Mouse (Mus musculus): Measurements from ENCODE around the gene Arsg. TPM values are rescaled to one million over a fixed set of nuclear protein-coding genes. Genes with fewer than 3 reads are reported as not detected.
A peak's percentile ranks its signal among the peaks of the same experiment; 100 is the strongest.
"Not testable (repeated sequence)": the region's sequence is repeated elsewhere in the genome, so short reads cannot be mapped to it uniquely, and the experiment has no call there.

Arsg gene
- polyA plus RNA-seq, 1 experiment from 2014 or later = 6.2 TPM

DNA sequence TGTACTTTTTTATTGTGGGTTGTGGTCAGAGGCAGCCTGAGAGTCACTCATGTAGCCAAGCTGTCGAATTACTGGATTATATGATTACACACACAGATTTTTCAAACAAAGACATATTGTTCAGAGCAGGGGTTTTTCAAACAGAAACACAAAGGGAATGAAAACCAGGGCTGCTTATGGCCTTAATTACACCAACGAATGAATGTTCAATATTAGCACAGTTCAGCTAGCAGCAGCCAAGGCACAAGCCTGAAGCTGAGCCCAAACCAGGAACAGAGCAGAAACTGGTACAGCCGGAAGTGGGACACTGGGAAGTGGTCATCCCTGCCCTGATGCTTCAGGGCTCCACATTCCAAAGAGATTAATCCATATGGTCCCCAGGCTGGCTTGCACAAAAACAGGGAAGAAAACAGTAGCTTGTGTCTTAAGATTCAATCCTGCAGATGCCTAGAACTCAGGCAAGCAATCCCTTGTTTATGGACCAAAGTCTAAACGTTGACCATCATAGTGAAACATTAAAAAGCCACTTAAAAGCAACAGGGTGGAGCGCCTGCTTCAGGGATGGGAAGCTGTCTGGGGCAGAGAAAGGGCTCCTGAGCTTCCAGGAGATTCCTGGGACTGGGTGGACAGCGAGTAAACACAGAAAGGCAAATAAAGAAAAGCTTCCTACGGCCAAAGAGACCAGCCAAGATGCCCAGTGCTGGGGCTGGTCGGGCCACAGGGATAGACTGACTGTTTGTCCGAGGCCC is 137.0 kb downstream of the Arsg start:
- ATAC-seq = no peak
- H3K27me3 ChIP-seq (replicated peaks; ENCODE audit: control insufficient read depth, insufficient read depth, low read length) = no peaks in the 10 kb centered on the region

DNA sequence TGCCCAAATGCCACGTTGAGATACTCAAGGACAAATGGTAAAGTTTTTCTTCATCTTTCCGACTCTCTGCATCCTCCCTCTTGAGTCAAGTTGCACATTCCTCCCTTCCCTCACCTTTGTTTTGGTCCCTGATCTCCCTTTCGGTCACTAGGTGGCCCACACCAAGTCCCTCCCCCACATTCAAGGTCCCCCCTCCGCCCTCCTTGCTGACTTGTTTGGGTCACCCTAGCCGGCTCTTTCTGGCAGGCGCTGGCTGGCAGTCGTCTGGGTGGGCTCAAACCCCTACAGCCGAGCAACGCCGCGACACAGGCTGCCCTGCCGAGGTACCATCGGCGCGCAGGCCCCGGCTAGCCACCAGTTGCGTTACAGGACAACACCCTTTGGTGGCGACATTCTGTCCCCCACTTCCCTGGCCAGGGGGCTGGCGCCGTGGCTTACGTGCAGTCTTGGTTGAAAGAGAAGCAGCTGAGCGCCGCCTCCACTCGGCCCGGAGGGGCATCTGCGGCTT is 137.7 kb downstream of the Arsg start:
- H3K9me3 ChIP-seq (replicated peaks; ENCODE audit: control insufficient read depth, low read length) = no peaks in the 10 kb centered on the region
- DNase-seq (ENCODE audit: low spot score) = no peak
- peak overlapping the region; percentile 22; the same call in 1 of the 2 replicates for H3K27ac ChIP-seq (ENCODE audit: low read depth, low read length)
- peak overlapping the region; percentile 84 for H3K4me2 ChIP-seq (ENCODE audit: low read length)
- 0% methylated on average over 26 of the region's 26 CpGs for WGBS
- H3K9ac ChIP-seq (ENCODE audit: low read length) = peak overlapping the region; percentile 73
- H3K36me3 ChIP-seq (ENCODE audit: control insufficient read depth, insufficient read depth, low read length) = no peaks in the 10 kb centered on the region
- no peaks in the 10 kb centered on the region for H3K27me3 ChIP-seq (replicated peaks; ENCODE audit: control insufficient read depth, insufficient read depth, low read length)
- peaks cover 10% of the 10 kb centered on the region; the same call in 1 of the 2 replicates for H3K4me1 ChIP-seq (ENCODE audit: control insufficient read depth, insufficient read depth, low read length)
- H3K4me3 ChIP-seq (ENCODE audit: low read depth, low read length) = peak overlapping the region; percentile 68
- ATAC-seq = no peak

More for the DNA sequence above, 137.0 kb downstream of the Arsg start:
- 12% methylated on average over 9 of the region's 9 CpGs for WGBS
- no peak overlapping the region for H3K27ac ChIP-seq (ENCODE audit: low read depth, low read length)
- no peaks in the 10 kb centered on the region for H3K36me3 ChIP-seq (ENCODE audit: control insufficient read depth, insufficient read depth, low read length)
- H3K9ac ChIP-seq (ENCODE audit: low read length) = peak overlapping the region; percentile 73
- no peak for DNase-seq (ENCODE audit: low spot score)
- H3K4me3 ChIP-seq (ENCODE audit: low read depth, low read length) = peak overlapping the region; percentile 68
- H3K9me3 ChIP-seq (replicated peaks; ENCODE audit: control insufficient read depth, low read length) = no peaks in the 10 kb centered on the region
- peak overlapping the region; percentile 84 for H3K4me2 ChIP-seq (ENCODE audit: low read length)
- H3K4me1 ChIP-seq (ENCODE audit: control insufficient read depth, insufficient read depth, low read length) = peaks cover 10% of the 10 kb centered on the region; the same call in 1 of the 2 replicates

DNA sequence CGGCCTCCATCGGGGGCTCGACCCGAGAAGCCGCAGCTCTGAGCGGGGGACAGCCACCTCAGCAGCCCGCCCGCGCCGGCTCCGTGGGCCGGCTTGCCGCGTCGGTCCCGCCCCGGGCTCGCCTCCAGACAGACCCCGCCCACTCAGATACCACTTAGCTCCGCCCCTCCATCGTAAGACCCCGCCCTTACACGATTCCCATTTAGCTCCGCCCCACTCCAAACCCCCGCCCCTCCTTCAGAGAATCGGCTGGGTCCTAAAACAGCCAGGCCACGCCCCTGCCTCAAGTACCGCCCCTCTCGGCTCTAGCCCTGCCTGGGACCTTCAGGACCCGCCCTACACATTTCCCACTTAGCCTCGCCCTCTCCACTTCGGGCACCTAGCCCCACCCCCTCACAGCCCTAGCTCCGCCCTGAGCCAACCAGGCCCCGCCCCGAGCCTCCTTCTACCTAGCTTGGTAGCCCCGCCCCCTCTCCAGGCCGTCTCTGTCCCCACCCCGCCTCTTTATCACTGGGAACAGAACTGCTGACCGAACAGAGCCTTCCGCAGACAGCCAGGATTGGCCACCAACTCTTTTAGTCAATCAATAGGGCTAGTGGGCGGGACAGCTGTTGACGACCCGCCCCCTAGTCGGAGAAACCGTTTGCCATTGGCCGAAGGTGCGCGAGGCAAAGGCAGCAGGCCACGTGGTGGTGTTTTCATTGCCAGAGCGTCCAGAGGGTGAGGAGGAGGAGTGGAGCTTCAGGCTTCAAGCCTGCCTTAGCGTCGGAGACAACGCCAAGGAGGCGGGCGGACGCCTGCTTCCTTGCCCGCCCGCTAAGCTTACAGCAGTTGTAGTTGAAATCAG is 138.4 kb downstream of the Arsg start, which contains the start of gene Wipi1:
TSS of gene Wipi1 (minus strand) at position 665 of the 847 bp plus-strand sequence.
- Histone ChIP-seq H3K4me3 (ENCODE audit: low read depth, low read length) (peak within 1 kb of the TSS; percentile 68), H3K27me3 (replicated peaks; ENCODE audit: control insufficient read depth, insufficient read depth, low read length) (no peaks in the 10 kb centered on the region), H3K9ac (ENCODE audit: low read length) (peak within 1 kb of the TSS; percentile 73), H3K36me3 (ENCODE audit: control insufficient read depth, insufficient read depth, low read length) (no peaks in the 10 kb centered on the region), H3K27ac (ENCODE audit: low read depth, low read length) (peak within 1 kb of the TSS; percentile 22; the same call in 1 of the 2 replicates), H3K4me1 (ENCODE audit: control insufficient read depth, insufficient read depth, low read length) (peaks cover 10% of the 10 kb centered on the region; the same call in 1 of the 2 replicates), H3K4me2 (ENCODE audit: low read length) (peak within 1 kb of the TSS; percentile 84), H3K9me3 (replicated peaks; ENCODE audit: control insufficient read depth, low read length) (no peaks in the 10 kb centered on the region)
- ATAC-seq = peak; percentile 94
- 1% methylated on average over 58 of the region's 58 CpGs for WGBS
- peak; percentile 97 for DNase-seq (ENCODE audit: low spot score)

DNA sequence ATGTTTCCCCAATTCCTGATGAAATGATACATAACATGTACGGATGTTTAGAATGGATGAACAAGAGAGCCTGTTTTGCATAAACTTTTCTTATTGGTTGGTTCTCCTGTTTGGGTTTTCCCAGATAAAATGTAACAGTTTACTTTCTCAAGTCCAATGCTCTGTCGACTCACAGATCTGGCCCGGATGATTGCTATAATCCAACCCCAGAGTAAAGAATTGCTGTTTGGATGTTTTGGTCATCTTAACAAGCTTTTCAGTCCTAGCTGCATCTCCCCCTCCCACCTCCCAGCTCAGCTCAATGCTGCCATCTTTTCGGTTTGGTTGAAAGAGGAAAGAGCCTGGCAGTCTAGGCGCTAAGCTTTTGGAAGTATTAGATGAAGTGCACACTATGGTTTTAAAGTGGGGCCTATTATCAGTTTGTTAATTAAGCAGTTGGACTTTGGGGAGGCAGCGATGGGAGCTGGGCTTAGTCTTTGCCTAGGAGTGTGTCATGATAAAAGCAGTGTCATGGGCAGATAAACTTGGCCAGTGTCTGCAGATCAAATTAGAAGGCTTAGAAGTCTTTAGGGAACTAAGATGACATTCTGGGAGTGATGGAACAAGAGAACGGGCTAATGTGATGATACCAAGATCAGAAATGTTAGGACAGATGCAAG is 139.8 kb downstream of the Arsg start:
- WGBS = 54% methylated on average over 7 of the region's 7 CpGs
- H3K4me1 ChIP-seq (ENCODE audit: control insufficient read depth, insufficient read depth, low read length) = peaks cover 10% of the 10 kb centered on the region; the same call in 1 of the 2 replicates
- H3K4me3 ChIP-seq (ENCODE audit: low read depth, low read length) = no peak overlapping the region

DNA sequence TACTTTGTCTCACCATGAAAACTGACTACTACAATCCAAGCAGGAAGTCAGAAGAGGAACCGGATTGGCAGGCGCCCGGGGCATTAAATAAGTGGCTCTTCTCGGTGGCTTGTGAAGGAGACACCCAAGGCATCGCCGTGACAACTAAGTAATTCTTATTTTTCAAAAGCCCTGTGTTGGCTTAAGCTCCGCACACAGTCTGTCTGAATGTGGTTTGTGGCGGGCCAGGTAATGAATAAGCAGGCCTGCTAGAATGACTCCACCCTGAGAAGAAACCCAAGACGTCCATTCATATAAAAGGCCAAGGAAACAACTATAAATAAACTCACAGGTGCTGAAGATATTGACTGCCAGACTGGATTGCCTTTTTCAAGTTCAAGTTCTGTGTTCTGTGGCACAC is 142.1 kb downstream of the Arsg start:
- ATAC-seq = no peak
- no peak overlapping the region for H3K4me2 ChIP-seq (ENCODE audit: low read length)
- WGBS = 52% methylated on average over 9 of the region's 9 CpGs

More for the DNA sequence above, 139.8 kb downstream of the Arsg start:
- H3K4me2 ChIP-seq (ENCODE audit: low read length) = no peak overlapping the region
- no peaks in the 10 kb centered on the region for H3K9me3 ChIP-seq (replicated peaks; ENCODE audit: control insufficient read depth, low read length)
- H3K9ac ChIP-seq (ENCODE audit: low read length) = no peak overlapping the region
- no peaks in the 10 kb centered on the region for H3K27me3 ChIP-seq (replicated peaks; ENCODE audit: control insufficient read depth, insufficient read depth, low read length)
- DNase-seq (ENCODE audit: low spot score) (no peak), ATAC-seq (no peak)
- H3K36me3 ChIP-seq (ENCODE audit: control insufficient read depth, insufficient read depth, low read length) = no peaks in the 10 kb centered on the region
- no peak overlapping the region for H3K27ac ChIP-seq (ENCODE audit: low read depth, low read length)

DNA sequence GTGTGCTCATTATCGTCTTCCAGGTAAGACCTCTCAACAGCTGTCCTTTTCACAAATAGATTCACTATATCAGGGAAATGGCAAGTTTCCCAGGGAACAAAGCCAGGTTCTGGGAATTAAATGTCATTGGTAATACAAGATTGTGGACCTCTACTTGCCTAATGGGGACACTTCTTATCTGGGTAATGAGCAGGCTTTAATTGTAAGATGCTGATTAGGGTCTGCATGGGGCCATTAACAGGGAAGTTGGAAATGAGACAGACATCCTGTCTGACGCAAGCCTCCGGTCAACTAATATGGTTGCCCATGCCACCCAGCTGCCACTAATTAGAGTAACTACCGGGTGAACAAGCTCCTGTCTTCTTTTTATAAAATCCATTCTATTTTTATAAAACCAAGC is 143.2 kb downstream of the Arsg start:
- ATAC-seq (no peak), DNase-seq (ENCODE audit: low spot score) (peak; percentile 62)
- Histone ChIP-seq H3K4me3 (ENCODE audit: low read depth, low read length) (no peak overlapping the region), H3K9me3 (replicated peaks; ENCODE audit: control insufficient read depth, low read length) (no peaks in the 10 kb centered on the region), H3K36me3 (ENCODE audit: control insufficient read depth, insufficient read depth, low read length) (no peaks in the 10 kb centered on the region), H3K4me1 (ENCODE audit: control insufficient read depth, insufficient read depth, low read length) (peaks cover 4% of the 10 kb centered on the region; the same call in 1 of the 2 replicates), H3K27ac (ENCODE audit: low read depth, low read length) (no peak overlapping the region; the same call in 1 of the 2 replicates), H3K4me2 (ENCODE audit: low read length) (no peak overlapping the region), H3K9ac (ENCODE audit: low read length) (no peak overlapping the region), H3K27me3 (replicated peaks; ENCODE audit: control insufficient read depth, insufficient read depth, low read length) (no peaks in the 10 kb centered on the region)
- 27% methylated on average over 4 of the region's 4 CpGs for WGBS

More for the DNA sequence above, 142.1 kb downstream of the Arsg start:
- no peaks in the 10 kb centered on the region for H3K27me3 ChIP-seq (replicated peaks; ENCODE audit: control insufficient read depth, insufficient read depth, low read length)
- no peaks in the 10 kb centered on the region for H3K9me3 ChIP-seq (replicated peaks; ENCODE audit: control insufficient read depth, low read length)
- H3K4me1 ChIP-seq (ENCODE audit: control insufficient read depth, insufficient read depth, low read length) = peaks cover 8% of the 10 kb centered on the region; the same call in 1 of the 2 replicates
- no peak overlapping the region for H3K27ac ChIP-seq (ENCODE audit: low read depth, low read length)
- no peak overlapping the region for H3K9ac ChIP-seq (ENCODE audit: low read length)
- no peak overlapping the region for H3K4me3 ChIP-seq (ENCODE audit: low read depth, low read length)
- no peak for DNase-seq (ENCODE audit: low spot score)
- no peaks in the 10 kb centered on the region for H3K36me3 ChIP-seq (ENCODE audit: control insufficient read depth, insufficient read depth, low read length)

DNA sequence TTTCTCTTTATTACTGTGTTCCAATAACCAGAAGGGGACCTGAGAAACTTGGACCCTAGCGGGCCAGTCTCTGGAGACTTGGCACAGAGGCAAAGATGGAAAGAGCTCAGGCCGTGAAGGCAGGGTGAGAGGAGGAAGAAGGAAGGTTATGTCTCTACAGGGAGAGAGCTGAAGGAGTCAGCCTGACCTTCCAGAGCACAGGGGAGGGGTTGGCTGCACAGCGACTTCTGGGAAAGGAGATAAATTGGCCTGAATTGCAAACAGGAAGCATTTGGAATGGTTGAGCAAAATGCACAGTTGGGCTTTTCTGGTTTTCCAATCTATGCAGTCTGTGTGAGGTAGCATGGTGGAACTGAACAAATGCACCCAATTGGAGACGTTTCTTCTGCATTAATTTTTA is 143.6 kb downstream of the Arsg start:
- peaks cover 4% of the 10 kb centered on the region; the same call in 1 of the 2 replicates for H3K4me1 ChIP-seq (ENCODE audit: control insufficient read depth, insufficient read depth, low read length)
- WGBS = 51% methylated on average over 4 of the region's 4 CpGs
- H3K36me3 ChIP-seq (ENCODE audit: control insufficient read depth, insufficient read depth, low read length) = no peaks in the 10 kb centered on the region
- H3K4me3 ChIP-seq (ENCODE audit: low read depth, low read length) = no peak overlapping the region
- no peaks in the 10 kb centered on the region for H3K27me3 ChIP-seq (replicated peaks; ENCODE audit: control insufficient read depth, insufficient read depth, low read length)
- H3K9me3 ChIP-seq (replicated peaks; ENCODE audit: control insufficient read depth, low read length) = no peaks in the 10 kb centered on the region
- ATAC-seq = no peak
- H3K4me2 ChIP-seq (ENCODE audit: low read length) = no peak overlapping the region
- no peak overlapping the region for H3K9ac ChIP-seq (ENCODE audit: low read length)
- no peak overlapping the region; the same call in 1 of the 2 replicates for H3K27ac ChIP-seq (ENCODE audit: low read depth, low read length)
- DNase-seq (ENCODE audit: low spot score) = no peak

DNA sequence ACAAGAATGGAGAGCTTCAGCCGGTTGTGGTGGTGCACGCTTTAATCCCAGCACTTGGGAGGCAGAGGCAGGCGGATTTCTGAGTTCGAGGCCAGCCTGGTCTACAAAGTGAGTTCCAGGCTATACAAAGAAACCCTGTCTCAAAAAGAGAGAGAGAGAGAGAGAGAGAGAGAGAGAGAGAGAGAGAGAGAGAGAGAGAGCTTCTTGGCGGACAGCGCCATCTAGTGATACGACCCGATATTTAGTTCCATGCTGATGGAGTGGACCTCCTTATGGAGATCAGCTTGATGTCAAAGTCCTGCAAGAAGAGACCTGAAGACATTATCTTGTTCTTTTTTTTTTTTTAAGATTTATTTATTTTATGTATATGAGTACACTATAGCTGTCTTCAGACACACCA is 145.9 kb downstream of the Arsg start:
- ATAC-seq; H3K4me2 ChIP-seq (ENCODE audit: low read length); H3K27me3 ChIP-seq (replicated peaks; ENCODE audit: control insufficient read depth, insufficient read depth, low read length); H3K4me1 ChIP-seq (ENCODE audit: control insufficient read depth, insufficient read depth, low read length); H3K9me3 ChIP-seq (replicated peaks; ENCODE audit: control insufficient read depth, low read length); H3K9ac ChIP-seq (ENCODE audit: low read length); H3K4me3 ChIP-seq (ENCODE audit: low read depth, low read length); H3K36me3 ChIP-seq (ENCODE audit: control insufficient read depth, insufficient read depth, low read length); H3K27ac ChIP-seq (ENCODE audit: low read depth, low read length): not testable (repeated sequence)
- peak; percentile 34 for DNase-seq (ENCODE audit: low spot score)
- WGBS = 31% methylated on average over 8 of the region's 8 CpGs
